Mouse (Mus musculus) CH12.LX (cell line): Measurements from ENCODE around the gene Ak8.

Experiments
- BHLHE40 ChIP-seq: IDR thresholded peaks from 2 replicates; pipeline ENCODE4 v1.6.1; 2011; ENCODE audit warnings: mild to moderate bottlenecking, low read depth, low read length, improper control_type of control experiment
- CHD2 ChIP-seq: IDR thresholded peaks from 2 replicates; pipeline ENCODE4 v1.6.1; 2011; ENCODE audit warnings: low read length, improper control_type of control experiment
- CTCF ChIP-seq, 2 experiments: IDR thresholded peaks in 1 of 2; conservative IDR thresholded peaks in 1 of 2; 2 replicates each; pipeline ENCODE4 v1.5.1; 2011 to 2012; ENCODE audit warnings: low read depth in 2 of 2, low read length in 2 of 2, improper control_type of control experiment in 1 of 2, inconsistent platforms in 1 of 2, mild to moderate bottlenecking in 1 of 2, moderate library complexity in 1 of 2
- EP300 ChIP-seq: IDR thresholded peaks from 2 replicates; pipeline ENCODE4 v1.6.1; 2011; ENCODE audit warnings: low read length, improper control_type of control experiment
- HCFC1 ChIP-seq: IDR thresholded peaks from 2 replicates; pipeline ENCODE4 v1.6.1; 2012; ENCODE audit warnings: low read depth, mild to moderate bottlenecking, inconsistent platforms, low read length, improper control_type of control experiment
- JUN ChIP-seq: IDR thresholded peaks from 2 replicates; pipeline ENCODE4 v1.6.1; 2011; ENCODE audit warnings: low read depth, mild to moderate bottlenecking, low read length, improper control_type of control experiment, moderate library complexity; ENCODE audit not compliant: insufficient read depth
- MAFK ChIP-seq: IDR thresholded peaks from 2 replicates; pipeline ENCODE4 v1.6.1; 2011; ENCODE audit warnings: low read length, improper control_type of control experiment; ENCODE audit not compliant: insufficient replicate concordance
- POLR2A ChIP-seq: IDR thresholded peaks from 2 replicates; pipeline ENCODE4 v1.6.1; 2011; ENCODE audit warnings: low read depth, mild to moderate bottlenecking, improper control_type of control experiment, low read length
- POLR2AphosphoS2 ChIP-seq: IDR thresholded peaks from 2 replicates; pipeline ENCODE4 v1.6.1; 2011; ENCODE audit warnings: low read depth, low read length, improper control_type of control experiment
- RAD21 ChIP-seq: IDR thresholded peaks from 2 replicates; pipeline ENCODE4 v1.6.1; 2011; ENCODE audit warnings: low read depth, mild to moderate bottlenecking, low read length, improper control_type of control experiment, moderate library complexity
- ZMIZ1 ChIP-seq: IDR thresholded peaks from 2 replicates; pipeline ENCODE4 v1.6.1; 2012; ENCODE audit warnings: low read depth, mild to moderate bottlenecking, inconsistent platforms, low read length, improper control_type of control experiment

DNA sequence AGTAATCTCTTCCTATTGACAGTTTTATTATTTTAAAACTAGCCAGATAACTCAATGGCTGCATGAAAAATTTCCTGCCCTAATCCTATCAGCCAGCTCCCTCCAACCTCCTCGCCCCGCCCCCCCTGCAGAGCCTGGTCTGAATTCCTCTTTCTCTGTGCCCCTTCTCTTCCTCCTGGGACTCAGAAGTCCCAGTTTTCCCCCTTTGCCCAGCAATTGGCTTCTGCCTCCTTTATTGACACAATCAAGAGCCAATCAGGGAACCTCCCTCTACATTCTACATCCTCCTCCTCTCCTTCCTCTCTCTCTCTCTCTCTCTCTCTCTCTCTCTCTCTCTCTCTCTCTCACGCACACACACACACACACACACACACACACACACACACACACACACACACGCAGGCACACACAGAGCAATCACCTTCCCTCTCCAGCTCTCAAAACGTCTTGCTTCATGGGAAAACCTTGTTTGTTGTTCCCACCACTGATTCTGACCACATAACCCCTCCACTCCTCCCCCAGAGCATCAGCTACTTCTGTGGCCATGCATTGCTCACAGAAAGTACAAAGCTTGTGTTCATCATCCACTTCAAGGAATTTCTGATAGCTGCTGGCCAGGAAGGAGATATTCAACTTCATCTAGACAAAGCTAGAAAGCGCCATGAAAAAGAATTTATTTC, 93.1 kb downstream of the Ak8 start:
- no peak for TF ChIP-seq JUN
- no peak for TF ChIP-seq MAFK
- no peak for TF ChIP-seq EP300
- no peak for TF ChIP-seq POLR2A
- TF ChIP-seq RAD21 = no peak
- TF ChIP-seq CHD2 = no peak
- no peak for TF ChIP-seq CTCF (conservative IDR thresholded peaks at IDR 0.05 in 1 of 2, IDR thresholded peaks at IDR 0.05 in 1 of 2; ENCODE audit: low read depth in 2 of 2, low read length in 2 of 2)
- no peak for TF ChIP-seq ZMIZ1
- no peak for TF ChIP-seq BHLHE40
- no peak for TF ChIP-seq HCFC1
- no peak for TF ChIP-seq POLR2AphosphoS2
